Mouse (Mus musculus): ENCODE measurements around the gene Sik2. TPM values are rescaled to one million over a fixed set of nuclear protein-coding genes. Genes with fewer than 3 reads are reported as not detected.
A peak's percentile ranks its signal among the peaks of the same experiment; 100 is the strongest.

Sik2 gene
- polyA plus RNA-seq, 1 experiment from 2014 or later: 19.7 TPM

- Histone ChIP-seq H3K36me3 (ENCODE audit: control insufficient read depth, insufficient read depth, low read length) (peaks cover 17% of the 10 kb centered on the region; the same call in 1 of the 2 replicates), H3K9ac (ENCODE audit: low read length) (peak overlapping the region; percentile 80), H3K4me2 (ENCODE audit: low read depth, low read length) (peak overlapping the region; percentile 71), H3K27me3 (ENCODE audit: control insufficient read depth, insufficient read depth, low read depth, low read length) (no peaks in the 10 kb centered on the region), H3K27ac (ENCODE audit: low read length) (peak overlapping the region; percentile 53; the same call in 1 of the 2 replicates), H3K4me3 (ENCODE audit: low read length) (peak overlapping the region; percentile 81), H3K9me3 (ENCODE audit: control insufficient read depth, low read length) (no peaks in the 10 kb centered on the region), H3K4me1 (replicated peaks; ENCODE audit: control insufficient read depth, insufficient read depth, low read length) (peaks cover 10% of the 10 kb centered on the region; the same call in 1 of the 2 replicates)
- peak; percentile 69 for ATAC-seq (ENCODE audit: low read depth)
- WGBS: 0% methylated on average over 42 of the region's 46 CpGs
Observed at GRCm38 (mm10) chr9:50857082-50857641, 151.7 kb downstream of the Sik2 start.

DNA sequence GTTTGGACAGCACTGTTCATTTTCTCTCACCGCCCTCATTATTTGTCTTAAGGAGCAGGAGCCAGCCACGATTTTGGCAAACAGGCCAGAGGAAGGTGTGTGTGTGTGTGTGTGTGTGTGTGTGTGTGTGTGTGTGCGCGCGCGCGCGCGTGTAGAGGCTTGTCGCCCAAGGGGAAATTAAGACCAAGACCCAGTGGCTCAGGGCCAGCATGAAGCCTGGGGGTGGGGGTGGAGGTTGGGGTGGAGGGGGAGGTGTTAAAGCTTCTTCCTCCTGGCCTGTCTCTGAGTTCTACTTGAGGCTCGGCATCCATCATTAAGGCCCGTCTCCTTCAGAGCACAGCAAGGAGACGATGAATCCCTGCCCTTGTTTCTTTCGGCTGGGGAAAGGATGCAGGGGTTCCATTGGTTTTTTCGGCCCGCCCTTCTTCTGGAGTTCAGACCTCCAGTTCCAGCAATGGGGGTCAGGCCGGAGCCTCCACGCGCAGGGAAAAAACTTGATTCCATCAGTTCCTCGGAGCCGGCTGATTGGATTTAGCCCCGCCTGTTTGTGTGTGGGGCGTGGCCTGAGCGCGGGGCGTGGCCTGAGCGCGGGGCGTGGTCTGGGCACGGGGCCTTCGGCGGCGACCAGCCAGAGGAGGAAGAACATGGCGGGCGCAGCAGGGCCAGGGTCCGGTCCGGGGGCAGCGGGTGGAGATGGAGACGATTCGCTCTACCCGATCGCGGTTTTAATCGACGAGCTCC is 152.4 kb downstream of the Sik2 start:
- H3K36me3 ChIP-seq (ENCODE audit: control insufficient read depth, insufficient read depth, low read length): peaks cover 11% of the 10 kb centered on the region; the same call in 1 of the 2 replicates
- H3K27me3 ChIP-seq (ENCODE audit: control insufficient read depth, insufficient read depth, low read depth, low read length): no peaks in the 10 kb centered on the region
- peak overlapping the region; percentile 75 for H3K27ac ChIP-seq (ENCODE audit: low read length)
- H3K4me2 ChIP-seq (ENCODE audit: low read depth, low read length): peak overlapping the region; percentile 71
- WGBS: under 1% methylated on average over 41 of the region's 45 CpGs
- peak overlapping the region; percentile 81 for H3K4me3 ChIP-seq (ENCODE audit: low read length)
- H3K4me1 ChIP-seq (replicated peaks; ENCODE audit: control insufficient read depth, insufficient read depth, low read length): peaks cover 10% of the 10 kb centered on the region; the same call in 1 of the 2 replicates
- peak overlapping the region; percentile 80 for H3K9ac ChIP-seq (ENCODE audit: low read length)
- no peaks in the 10 kb centered on the region for H3K9me3 ChIP-seq (ENCODE audit: control insufficient read depth, low read length)
- peak; percentile 95 for ATAC-seq (ENCODE audit: low read depth)

DNA sequence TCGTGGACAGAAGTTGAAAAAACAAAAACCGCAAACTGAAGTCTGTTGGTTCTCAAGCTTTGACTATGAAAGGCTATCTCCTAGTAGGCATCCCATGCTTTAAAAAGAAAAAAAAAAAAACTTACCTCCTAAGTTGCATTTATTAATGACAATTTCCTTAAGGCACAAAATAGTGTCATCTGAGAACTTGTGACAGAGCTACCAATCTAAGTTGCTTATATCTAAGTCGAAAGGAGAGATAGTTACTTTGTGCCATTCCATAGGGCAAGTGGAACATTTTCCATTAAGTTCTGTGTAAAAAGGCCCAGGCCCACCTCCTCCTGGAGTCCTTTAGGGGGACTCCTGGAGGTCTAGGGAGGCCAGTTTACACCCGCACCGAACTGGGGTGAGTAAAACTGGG is 153.1 kb downstream of the Sik2 start:
- Histone ChIP-seq H3K27ac (ENCODE audit: low read length) (no peak overlapping the region), H3K4me1 (replicated peaks; ENCODE audit: control insufficient read depth, insufficient read depth, low read length) (peaks cover 12% of the 10 kb centered on the region; the same call in 1 of the 2 replicates), H3K4me3 (ENCODE audit: low read length) (no peak overlapping the region), H3K4me2 (ENCODE audit: low read depth, low read length) (peak overlapping the region; percentile 71; the same call in 1 of the 2 replicates), H3K9me3 (ENCODE audit: control insufficient read depth, low read length) (no peaks in the 10 kb centered on the region), H3K27me3 (ENCODE audit: control insufficient read depth, insufficient read depth, low read depth, low read length) (no peaks in the 10 kb centered on the region), H3K9ac (ENCODE audit: low read length) (no peak overlapping the region), H3K36me3 (ENCODE audit: control insufficient read depth, insufficient read depth, low read length) (peaks cover 9% of the 10 kb centered on the region; the same call in 1 of the 2 replicates)
- ATAC-seq (ENCODE audit: low read depth): no peak
- 62% methylated on average over 5 of the region's 5 CpGs for WGBS

- Histone ChIP-seq H3K4me2 (ENCODE audit: low read depth, low read length) (no peak overlapping the region), H3K36me3 (ENCODE audit: control insufficient read depth, insufficient read depth, low read length) (0 out of 2 replicates have a peak, but pooled peaks cover 5% of the 10 kb centered on the region), H3K27me3 (ENCODE audit: control insufficient read depth, insufficient read depth, low read depth, low read length) (no peaks in the 10 kb centered on the region), H3K27ac (ENCODE audit: low read length) (no peak overlapping the region), H3K9me3 (ENCODE audit: control insufficient read depth, low read length) (no peaks in the 10 kb centered on the region), H3K4me1 (replicated peaks; ENCODE audit: control insufficient read depth, insufficient read depth, low read length) (peaks cover 17% of the 10 kb centered on the region), H3K4me3 (ENCODE audit: low read length) (no peak overlapping the region), H3K9ac (ENCODE audit: low read length) (no peak overlapping the region)
- no peak for ATAC-seq (ENCODE audit: low read depth)
- WGBS: 89% methylated on average over 5 of the region's 5 CpGs
Observed at GRCm38 (mm10) chr9:50855133-50855766, 153.6 kb downstream of the Sik2 start.

- H3K27ac ChIP-seq (ENCODE audit: low read length): no peak overlapping the region
- H3K36me3 ChIP-seq (ENCODE audit: control insufficient read depth, insufficient read depth, low read length): 0 out of 2 replicates have a peak, but pooled peaks cover 1% of the 10 kb centered on the region
- H3K9me3 ChIP-seq (ENCODE audit: control insufficient read depth, low read length): no peaks in the 10 kb centered on the region
- 80% methylated on average over 8 of the region's 8 CpGs for WGBS
- no peak overlapping the region for H3K9ac ChIP-seq (ENCODE audit: low read length)
- no peaks in the 10 kb centered on the region for H3K27me3 ChIP-seq (ENCODE audit: control insufficient read depth, insufficient read depth, low read depth, low read length)
- ATAC-seq (ENCODE audit: low read depth): no peak
- peaks cover 25% of the 10 kb centered on the region for H3K4me1 ChIP-seq (replicated peaks; ENCODE audit: control insufficient read depth, insufficient read depth, low read length)
- no peak overlapping the region for H3K4me3 ChIP-seq (ENCODE audit: low read length)
- no peak overlapping the region for H3K4me2 ChIP-seq (ENCODE audit: low read depth, low read length)
Observed at GRCm38 (mm10) chr9:50854376-50854775, 154.5 kb downstream of the Sik2 start.

- H3K27me3 ChIP-seq (ENCODE audit: control insufficient read depth, insufficient read depth, low read depth, low read length): no peaks in the 10 kb centered on the region
- no peak overlapping the region for H3K9ac ChIP-seq (ENCODE audit: low read length)
- H3K4me3 ChIP-seq (ENCODE audit: low read length): no peak overlapping the region
- H3K4me1 ChIP-seq (replicated peaks; ENCODE audit: control insufficient read depth, insufficient read depth, low read length): peaks cover 21% of the 10 kb centered on the region
- no peaks in the 10 kb centered on the region for H3K9me3 ChIP-seq (ENCODE audit: control insufficient read depth, low read length)
- no peaks in the 10 kb centered on the region for H3K36me3 ChIP-seq (ENCODE audit: control insufficient read depth, insufficient read depth, low read length)
- no peak for ATAC-seq (ENCODE audit: low read depth)
- H3K4me2 ChIP-seq (ENCODE audit: low read depth, low read length): peak overlapping the region; percentile 12; the same call in 1 of the 2 replicates
- H3K27ac ChIP-seq (ENCODE audit: low read length): no peak overlapping the region
- WGBS: 48% methylated on average over 17 of the region's 17 CpGs
Observed at GRCm38 (mm10) chr9:50852634-50853349, 156.1 kb downstream of the Sik2 start.

GRCm38 (mm10) chr9:50850713-50851112 is 158.2 kb downstream of the Sik2 start:
- peaks cover 25% of the 10 kb centered on the region for H3K4me1 ChIP-seq (replicated peaks; ENCODE audit: control insufficient read depth, insufficient read depth, low read length)
- H3K4me2 ChIP-seq (ENCODE audit: low read depth, low read length): peak overlapping the region; percentile 18
- no peaks in the 10 kb centered on the region for H3K27me3 ChIP-seq (ENCODE audit: control insufficient read depth, insufficient read depth, low read depth, low read length)
- H3K4me3 ChIP-seq (ENCODE audit: low read length): no peak overlapping the region; the same call in 1 of the 2 replicates
- H3K9me3 ChIP-seq (ENCODE audit: control insufficient read depth, low read length): no peaks in the 10 kb centered on the region
- H3K9ac ChIP-seq (ENCODE audit: low read length): 0 out of 2 replicates have a peak overlapping the region, but pooled peaks have one; percentile 5
- WGBS: 25% methylated on average over 8 of the region's 8 CpGs
- no peak for ATAC-seq (ENCODE audit: low read depth)
- no peak overlapping the region; the same call in 1 of the 2 replicates for H3K27ac ChIP-seq (ENCODE audit: low read length)
- H3K36me3 ChIP-seq (ENCODE audit: control insufficient read depth, insufficient read depth, low read length): no peaks in the 10 kb centered on the region

DNA sequence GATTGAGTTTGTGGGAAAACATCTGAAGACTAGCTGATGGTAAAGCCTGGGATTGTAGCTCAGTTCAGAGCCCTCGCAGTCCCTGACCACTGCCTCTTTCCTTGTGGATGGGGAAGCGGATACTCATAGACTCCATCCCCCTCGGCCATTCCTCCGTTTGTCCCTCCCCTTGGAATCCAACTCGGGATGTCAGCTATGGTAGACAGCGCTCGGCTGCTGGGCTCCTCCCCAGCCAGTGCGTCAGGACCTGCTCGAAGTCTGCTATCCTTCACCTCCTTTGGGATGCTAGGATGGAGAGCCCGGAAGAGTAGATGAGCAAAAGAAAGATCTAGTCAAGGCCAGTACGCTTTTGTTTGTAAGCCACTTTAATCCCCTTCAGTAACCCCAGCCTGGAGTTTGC is 158.6 kb downstream of the Sik2 start:
- peaks cover 25% of the 10 kb centered on the region for H3K4me1 ChIP-seq (replicated peaks; ENCODE audit: control insufficient read depth, insufficient read depth, low read length)
- H3K36me3 ChIP-seq (ENCODE audit: control insufficient read depth, insufficient read depth, low read length): 0 out of 2 replicates have a peak, but pooled peaks cover 2% of the 10 kb centered on the region
- no peak overlapping the region; the same call in 1 of the 2 replicates for H3K4me3 ChIP-seq (ENCODE audit: low read length)
- no peaks in the 10 kb centered on the region for H3K9me3 ChIP-seq (ENCODE audit: control insufficient read depth, low read length)
- H3K27ac ChIP-seq (ENCODE audit: low read length): peak overlapping the region; percentile 41; the same call in 1 of the 2 replicates
- 21% methylated on average over 11 of the region's 11 CpGs for WGBS
- no peak overlapping the region for H3K9ac ChIP-seq (ENCODE audit: low read length)
- peak overlapping the region; percentile 18 for H3K4me2 ChIP-seq (ENCODE audit: low read depth, low read length)
- H3K27me3 ChIP-seq (ENCODE audit: control insufficient read depth, insufficient read depth, low read depth, low read length): no peaks in the 10 kb centered on the region
- ATAC-seq (ENCODE audit: low read depth): 0 out of 2 replicates have a peak, but pooled peaks have one; percentile 16

Data from lung, embryonic 16.5 days (tissue).